Mouse (Mus musculus) stomach, postnatal 0 days (tissue): ENCODE measurements around the gene Zfp637.

Experiments used
- CTCF ChIP-seq: IDR thresholded peaks from 2 replicates; pipeline ENCODE4 v1.5.1; 2016; ENCODE audit warnings: antibody characterized with exemption, low read depth, mild to moderate bottlenecking, moderate library complexity
- EP300 ChIP-seq: optimal IDR thresholded peaks from 2 replicates; pipeline ENCODE3; 2016; ENCODE audit warnings: antibody characterized with exemption

DNA sequence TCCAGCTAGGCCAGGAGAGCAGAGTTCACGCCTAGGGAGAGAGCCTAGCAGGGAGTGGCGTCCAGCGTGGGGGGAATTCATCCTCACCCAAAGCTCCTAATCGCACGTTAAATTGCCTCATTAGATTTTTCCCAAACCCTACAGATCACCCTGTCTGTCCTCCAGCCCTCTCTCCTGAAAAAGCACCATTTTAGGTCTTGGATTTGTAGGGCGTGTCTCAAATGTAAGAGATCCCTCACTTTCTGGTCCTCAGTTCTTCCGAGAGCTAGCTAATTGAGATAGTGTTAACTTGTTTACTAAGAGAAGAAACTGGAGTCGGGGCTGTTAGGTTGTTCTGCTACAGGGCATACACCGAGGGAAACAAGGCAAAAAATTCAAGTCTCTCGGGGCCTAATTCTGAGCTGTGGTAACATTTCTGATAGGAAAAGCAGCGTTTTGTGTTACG is 553 bp downstream of the Zfp637 start:
- TF ChIP-seq CTCF (no peak), EP300 (no peak)
